Mouse (Mus musculus) MEL (cell line): ENCODE measurements at regions not wholly inside any gene's neighbourhood (a gene's known extent, or its start where the extent isn't known, plus 50 kb on each side); places are given as distances from the start of the nearest gene placed in this dataset.

Source experiments
- CTCF ChIP-seq, 3 experiments: IDR thresholded peaks in 2 of 3; conservative IDR thresholded peaks in 1 of 3; 2 replicates each; pipeline ENCODE4 v1.5.1; 2011 to 2012; ENCODE audit warnings: low read length in 3 of 3, low read depth in 2 of 3, mild to moderate bottlenecking in 2 of 3, improper control_type of control experiment in 1 of 3, inconsistent platforms in 1 of 3, mixed read lengths in 1 of 3, moderate library complexity in 1 of 3; ENCODE audit not compliant: control insufficient read depth in 1 of 3, insufficient read depth in 1 of 3, poor library complexity in 1 of 3, severe bottlenecking in 1 of 3
- E2F4 ChIP-seq: IDR thresholded peaks from 2 replicates; pipeline ENCODE4 v1.6.1; 2011; ENCODE audit warnings: low read depth, low read length, improper control_type of control experiment, borderline replicate concordance
- POLR2A ChIP-seq, 2 experiments: IDR thresholded peaks; 2 replicates each; pipeline ENCODE4 v1.6.1; 2011 to 2012; ENCODE audit warnings: low read length in 2 of 2, mild to moderate bottlenecking in 2 of 2, control low read depth in 1 of 2, improper control_type of control experiment in 1 of 2, low read depth in 1 of 2, moderate library complexity in 1 of 2; ENCODE audit not compliant: control insufficient read depth in 1 of 2, insufficient read depth in 1 of 2, poor library complexity in 1 of 2
- POLR2AphosphoS5 ChIP-seq: IDR thresholded peaks from 2 replicates; pipeline ENCODE4 v1.6.1; 2012; ENCODE audit warnings: low read depth, borderline replicate concordance, mild to moderate bottlenecking, inconsistent platforms, low read length, moderate library complexity, mixed read lengths
- ZKSCAN1 ChIP-seq: IDR thresholded peaks from 2 replicates; pipeline ENCODE4 v1.6.1; 2012; ENCODE audit warnings: low read depth, mild to moderate bottlenecking, inconsistent platforms, low read length, improper control_type of control experiment, moderate library complexity

GRCm38 (mm10) chr14:9294555-9294954, 628.5 kb upstream of the 4930452B06Rik start:
- TF ChIP-seq CTCF (IDR thresholded peaks at IDR 0.05 in 2 of 3, conservative IDR thresholded peaks at IDR 0.05 in 1 of 3; ENCODE audit: control insufficient read depth in 1 of 3, insufficient read depth in 1 of 3, low read depth in 2 of 3, low read length in 3 of 3, poor library complexity in 1 of 3, severe bottlenecking in 1 of 3) (no peak), POLR2A (IDR thresholded peaks at IDR 0.05; ENCODE audit: control insufficient read depth in 1 of 2, insufficient read depth in 1 of 2, low read depth in 1 of 2, low read length in 2 of 2, poor library complexity in 1 of 2) (no peak), E2F4 (no peak), ZKSCAN1 (no peak), POLR2AphosphoS5 (no peak)
